Mouse (Mus musculus): ENCODE results near the gene Dpp10.

GRCm38 (mm10) chr1:123887243-123887642 lies 158.1 kb downstream of the Dpp10 start:
- TF ChIP-seq EP300 (IDR thresholded peaks at IDR 0.05): no peak
- no peak for TF ChIP-seq CTCF (IDR thresholded peaks at IDR 0.05)

All from lung, postnatal 0 days (tissue).